Mouse (Mus musculus): ENCODE data around the gene Stra6. TPM values are rescaled to one million over a fixed set of nuclear protein-coding genes. Genes with fewer than 3 reads are reported as not detected.

The Stra6 gene
- total RNA-seq, 2 experiments from 2014 or later, result 0.12 to 0.20 TPM

- intact Hi-C loops (cut with DNase I), result no loop called here
- DNase-seq, result peak; percentile 57 to 64
Measured at GRCm38 (mm10) chr9:58091623-58092425, 28.2 kb downstream of the Stra6 start.

DNA sequence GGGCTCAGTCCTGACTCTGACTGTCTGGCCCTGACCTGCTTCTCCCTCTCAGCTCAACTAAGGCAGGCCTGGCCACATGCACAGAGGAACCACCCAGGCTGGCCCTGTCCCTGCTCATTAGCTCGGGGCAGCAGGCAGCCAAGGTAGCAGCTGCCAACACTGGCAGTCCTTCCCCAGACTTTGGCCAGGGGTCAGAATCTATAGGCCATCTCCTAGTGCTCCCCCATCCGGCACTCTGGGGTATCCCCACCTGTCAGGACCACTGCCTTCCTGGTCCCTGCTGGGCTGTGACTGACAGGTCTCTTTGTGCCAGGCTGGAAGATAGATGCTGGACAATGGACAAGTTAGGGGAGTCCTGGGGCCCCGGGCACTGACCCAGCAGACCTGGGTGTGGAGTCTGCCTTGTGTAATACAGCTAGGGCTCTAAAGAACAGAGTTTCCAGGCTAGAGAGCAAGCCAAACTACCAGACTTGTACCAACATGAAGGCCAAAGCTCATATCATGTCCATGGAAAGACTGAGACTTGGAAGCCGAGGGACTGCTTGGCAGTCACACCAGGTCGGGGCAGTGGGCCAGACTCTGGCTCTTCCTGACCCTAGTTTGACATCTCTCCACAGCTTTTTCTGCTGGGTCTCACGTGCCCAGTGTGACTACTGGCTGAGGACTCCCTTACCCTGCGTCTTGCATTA is 29.1 kb downstream of the Stra6 start:
- intact Hi-C loops (cut with DNase I), result no loop called here
- peak; percentile 71 to 76 for DNase-seq

DNA sequence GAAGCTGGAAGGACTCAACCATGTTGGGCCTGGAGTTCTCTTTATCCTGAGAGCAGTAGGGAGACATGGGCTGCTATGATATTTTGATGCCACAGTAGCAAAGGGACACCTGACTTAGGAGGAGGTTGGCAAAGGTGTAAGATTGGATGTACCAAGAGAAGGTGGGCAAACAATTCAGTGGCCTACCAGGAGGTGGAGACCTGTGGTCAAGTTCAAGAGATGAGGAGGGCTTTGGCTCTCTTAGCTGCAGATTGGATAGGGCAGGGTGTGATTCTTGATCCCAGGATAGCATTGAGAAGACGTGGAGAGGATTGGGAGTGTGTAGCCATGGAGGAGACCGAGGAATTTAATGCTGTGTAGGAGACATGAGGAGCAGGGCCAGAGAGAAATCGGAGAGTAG is 30.2 kb downstream of the Stra6 start:
- intact Hi-C loops (cut with DNase I), result no loop called here

GRCm38 (mm10) chr9:58095977-58096376 is 32.4 kb downstream of the Stra6 start:
- intact Hi-C loops (cut with DNase I), result no loop called here
- DNase-seq, result no peak

More for the DNA sequence above, 30.2 kb downstream of the Stra6 start:
- no peak for DNase-seq

DNA sequence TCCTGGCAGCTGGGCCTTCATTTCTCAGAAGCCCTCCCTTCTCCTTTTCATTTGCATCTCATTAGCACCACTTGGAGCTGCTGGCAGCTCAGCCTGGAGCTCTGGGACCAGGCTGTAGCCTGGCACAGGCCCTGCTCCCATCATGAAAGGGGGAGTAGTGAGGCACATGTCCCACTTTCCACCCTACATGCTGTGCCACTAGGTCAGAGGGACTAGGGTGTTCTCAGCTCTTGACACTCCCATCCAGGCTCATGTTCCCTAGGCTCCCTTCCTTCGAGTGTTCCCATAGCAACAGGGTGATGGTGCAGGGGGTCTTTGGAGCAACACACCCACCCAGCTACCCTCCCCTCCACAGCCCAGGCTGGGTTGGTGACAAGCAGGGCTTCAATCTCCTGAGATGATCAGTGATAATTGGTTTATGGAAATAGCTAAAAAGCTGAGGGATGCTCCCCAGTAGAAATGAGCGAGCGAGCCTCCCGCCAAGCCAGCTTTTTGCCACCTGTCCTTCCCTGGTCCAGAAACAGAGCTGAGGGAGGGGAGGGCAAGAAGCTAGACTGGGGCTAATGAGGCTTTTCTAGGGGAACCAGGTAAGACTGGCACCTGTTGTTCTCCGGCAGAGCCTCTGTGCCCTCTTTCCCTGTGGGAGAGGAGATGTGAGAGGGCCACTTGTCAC is 33.2 kb downstream of the Stra6 start:
- no peak for DNase-seq
- intact Hi-C loops (cut with DNase I), result no loop called here

GRCm38 (mm10) chr9:58099836-58100565 is 36.4 kb downstream of the Stra6 start:
- intact Hi-C loops (cut with DNase I), result no loop called here
- no peak for DNase-seq

GRCm38 (mm10) chr9:58102013-58102412 is 38.4 kb downstream of the Stra6 start:
- intact Hi-C loops (cut with DNase I), result no loop called here
- no peak for DNase-seq

GRCm38 (mm10) chr9:58103647-58104046 is 40.1 kb downstream of the Stra6 start:
- intact Hi-C loops (cut with DNase I), result no loop called here
- no peak for DNase-seq

DNA sequence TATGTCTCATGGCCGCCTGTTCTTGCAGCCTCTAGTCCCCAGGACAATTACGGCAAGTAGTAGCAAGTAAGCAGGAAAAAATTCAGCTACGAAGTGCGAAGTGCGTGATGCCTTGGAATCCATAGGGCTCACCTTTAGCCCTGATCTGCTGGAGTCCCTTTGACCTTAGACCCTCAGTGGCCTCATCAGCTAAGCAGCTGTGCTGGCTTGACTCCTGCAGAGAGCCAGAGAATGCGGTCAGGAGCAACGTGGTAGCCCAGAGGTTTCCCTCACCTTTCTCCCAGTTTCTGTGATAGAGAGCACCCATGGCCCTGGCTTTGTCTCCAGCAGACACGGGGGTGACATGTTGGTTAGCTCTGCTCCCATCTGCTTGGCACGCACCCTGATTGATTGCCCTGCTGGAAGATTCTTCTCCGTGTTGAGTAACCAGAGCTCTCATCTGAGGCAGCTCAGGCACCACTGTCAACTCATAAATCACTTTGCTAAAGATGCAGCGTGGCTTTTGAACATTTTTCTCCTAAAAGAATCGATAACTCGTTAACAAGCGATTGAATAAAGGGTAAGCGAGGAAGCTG is 42.1 kb downstream of the Stra6 start:
- intact Hi-C loops (cut with DNase I), result no loop called here
- DNase-seq, result no peak

GRCm38 (mm10) chr9:58107494-58107893 is 43.9 kb downstream of the Stra6 start:
- intact Hi-C loops (cut with DNase I), result no loop called here
- DNase-seq, result peak; percentile 22 to 27

DNA sequence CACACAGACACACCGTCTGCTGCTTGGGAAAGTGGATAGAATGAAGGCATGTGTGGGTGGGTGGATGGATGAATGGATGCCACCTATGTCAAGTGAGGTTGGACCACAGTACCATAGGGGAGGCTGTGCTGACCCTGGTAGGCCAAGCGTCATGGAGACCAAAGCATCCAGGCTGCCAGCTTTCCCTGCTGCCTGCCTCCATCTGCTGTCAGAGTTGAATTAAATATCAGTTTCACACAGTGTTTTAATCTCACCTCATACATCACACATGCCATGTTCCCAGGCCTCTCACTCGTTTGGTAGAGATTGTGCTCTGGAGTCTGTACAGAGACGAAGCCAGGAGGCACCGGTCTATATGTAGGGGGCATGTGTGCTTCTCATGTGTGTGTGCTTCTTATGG is 47.2 kb downstream of the Stra6 start:
- intact Hi-C loops (cut with DNase I), result no loop called here
- DNase-seq, result no peak

DNA sequence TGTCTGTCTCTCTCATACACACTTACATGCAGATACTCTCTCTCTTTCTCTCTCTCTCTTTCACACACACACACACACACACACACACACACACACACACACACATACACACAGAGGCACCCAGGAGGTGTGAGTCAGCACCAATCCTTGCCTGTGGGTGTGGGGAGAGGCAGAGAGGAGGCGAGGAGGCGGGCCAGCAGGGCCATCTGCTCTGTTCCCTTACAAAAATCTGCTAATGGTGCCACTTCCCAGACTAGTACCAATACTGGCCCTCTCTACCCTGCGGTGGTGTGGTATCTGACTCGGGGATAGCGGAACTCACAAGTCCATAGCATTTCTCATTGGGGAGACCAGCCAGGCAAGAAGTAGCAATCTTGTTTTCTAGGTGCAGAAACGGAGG is 47.8 kb downstream of the Stra6 start:
- DNase-seq, result peak in 1 of 2 experiments; percentile 21
- intact Hi-C loops (cut with DNase I), result no loop called here

GRCm38 (mm10) chr9:58112321-58112751 is 48.7 kb downstream of the Stra6 start:
- intact Hi-C loops (cut with DNase I), result no loop called here
- DNase-seq, result no peak

- intact Hi-C loops (cut with DNase I), result no loop called here
Measured at GRCm38 (mm10) chr9:58112866-58113278, 49.3 kb downstream of the Stra6 start.

DNA sequence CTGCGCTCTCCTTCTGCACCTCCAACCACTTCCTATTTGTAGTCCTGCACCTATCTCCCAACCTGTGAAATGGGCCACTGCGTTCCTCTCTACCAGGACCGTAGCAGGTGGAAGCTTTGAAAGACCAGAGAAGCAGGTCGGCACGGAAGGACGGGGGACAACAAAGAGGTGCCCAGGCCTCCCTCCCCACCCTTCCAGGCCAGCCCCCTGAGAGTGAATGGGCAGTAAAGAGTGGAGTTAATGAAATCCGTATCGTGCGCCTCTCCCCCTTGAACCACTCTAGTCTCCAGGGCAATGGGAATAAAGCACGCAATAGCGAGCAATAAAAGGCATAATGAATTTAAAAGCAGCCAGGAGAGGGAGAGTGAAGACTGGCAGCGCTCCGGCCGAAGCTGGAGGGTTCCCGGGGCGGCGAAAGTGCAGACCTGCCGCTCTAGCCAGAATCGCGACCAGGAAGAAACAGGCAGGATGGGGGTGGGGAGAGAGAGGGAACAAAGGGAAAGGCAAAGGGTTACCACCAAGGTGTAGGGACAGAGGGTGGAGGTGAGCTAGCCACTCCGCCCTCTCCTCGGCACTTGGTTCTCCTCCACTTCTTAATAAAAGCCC is 49.8 kb downstream of the Stra6 start:
- peak in 1 of 2 experiments; percentile 22 for DNase-seq
- intact Hi-C loops (cut with DNase I), result no loop called here

More at GRCm38 (mm10) chr9:58112866-58113278, 49.3 kb downstream of the Stra6 start:
- DNase-seq, result no peak

DNA sequence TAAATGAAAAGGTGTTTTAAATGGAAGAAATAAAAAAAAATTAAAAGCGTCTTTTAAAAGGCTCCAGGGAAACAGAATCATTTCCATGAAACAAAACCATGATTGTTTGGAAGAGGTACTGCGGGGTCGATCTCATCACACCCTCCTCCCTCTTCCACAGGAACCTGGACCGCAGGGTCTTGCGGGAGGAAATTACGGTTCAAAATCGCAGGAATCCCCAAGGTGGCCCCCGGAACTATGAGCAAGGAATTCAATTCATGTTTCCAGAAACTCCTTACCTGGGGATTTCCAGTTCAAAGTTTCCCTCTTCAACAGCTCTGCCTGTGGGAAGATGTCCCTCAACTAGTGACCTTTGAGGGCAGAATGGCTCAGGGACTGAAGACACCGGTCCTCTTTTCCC is 50.4 kb downstream of the Stra6 start:
- intact Hi-C loops (cut with DNase I), result no loop called here
- no peak for DNase-seq

DNA sequence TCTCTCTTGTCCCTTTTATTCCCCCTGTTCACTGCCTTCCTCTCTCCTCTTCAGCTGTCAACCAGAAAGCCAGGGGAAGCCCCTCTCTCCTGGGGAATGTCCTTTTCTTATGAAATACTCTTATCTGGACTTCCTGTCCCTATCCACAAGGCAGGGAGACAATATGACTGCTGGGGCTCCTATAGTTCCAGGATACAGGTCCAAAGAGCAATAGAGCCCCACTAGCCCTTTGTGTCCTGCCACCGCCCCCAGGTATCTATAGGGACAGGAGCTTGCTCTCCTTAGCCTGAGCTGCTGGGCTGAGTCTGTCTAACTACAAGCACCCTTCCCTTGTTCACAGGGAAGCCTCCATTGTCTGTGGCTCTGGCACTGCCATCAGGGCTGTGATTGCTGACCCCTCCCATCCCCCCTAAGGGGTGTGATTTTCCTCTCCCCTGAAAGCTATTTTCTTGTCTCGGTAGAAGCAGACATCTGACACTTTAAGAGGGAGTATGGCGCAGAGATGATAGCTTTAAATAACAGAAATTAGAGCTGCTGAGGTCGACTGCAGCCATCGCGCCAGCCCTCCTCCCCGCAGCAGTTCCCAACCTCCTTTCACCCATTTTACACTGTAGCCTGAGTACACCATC is 51.8 kb downstream of the Stra6 start:
- intact Hi-C loops (cut with DNase I), result no loop called here
- no peak for DNase-seq

GRCm38 (mm10) chr9:58116024-58116651 is 52.5 kb downstream of the Stra6 start:
- no peak for DNase-seq
- intact Hi-C loops (cut with DNase I), result no loop called here

- DNase-seq, result no peak
- intact Hi-C loops (cut with DNase I), result no loop called here
Measured at GRCm38 (mm10) chr9:58118671-58119070, 55.1 kb downstream of the Stra6 start, which contains the start of gene Ccdc33. Gene Ccdc33, minus strand, starts transcription at chr9:58118823.
